Mouse (Mus musculus) megakaryocyte, embryonic 14.5 days (primary cell): ENCODE data around the gene Fez2. TPM values are rescaled to one million over a fixed set of nuclear protein-coding genes. Genes with fewer than 3 reads are reported as not detected.

Source experiments
- H3K27me3 ChIP-seq: replicated peaks from 2 replicates; pipeline ENCODE3; 2012; ENCODE audit warnings: inconsistent platforms
- H3K36me3 ChIP-seq: replicated peaks from 2 replicates; pipeline ENCODE3; 2012; ENCODE audit warnings: low read length, inconsistent platforms, mixed read lengths
- H3K4me1 ChIP-seq: 2 replicates; pipeline ENCODE4 v1.6.1; 2012; ENCODE audit warnings: inconsistent platforms
- H3K4me3 ChIP-seq: replicated peaks from 2 replicates; pipeline ENCODE3; 2012; ENCODE audit warnings: moderate library complexity, mild to moderate bottlenecking, inconsistent platforms
- H3K9me3 ChIP-seq: 2 replicates; pipeline ENCODE4 v1.6.1; 2012; ENCODE audit warnings: inconsistent platforms
- FLI1 ChIP-seq: IDR thresholded peaks from 2 replicates; pipeline ENCODE4 v1.6.1; 2012; ENCODE audit warnings: low read length, inconsistent platforms, mixed read lengths
- GATA1 ChIP-seq: IDR thresholded peaks from 3 replicates; pipeline ENCODE4 v1.6.1; 2012; ENCODE audit warnings: mixed read lengths, low read length, inconsistent platforms, borderline replicate concordance
- polyA plus RNA-seq: library from polyadenylated mRNA; stranded (reverse); fragments of >175 nt; gene quantifications from 2 replicates; pipeline ENCODE4 v1.2.3, GENCODE M21; 2012; ENCODE audit warnings: low replicate concordance; ENCODE audit not compliant: insufficient read depth

Fez2 gene
- polyA plus RNA-seq = 3.8 and 9.9 TPM in 2 replicates

DNA sequence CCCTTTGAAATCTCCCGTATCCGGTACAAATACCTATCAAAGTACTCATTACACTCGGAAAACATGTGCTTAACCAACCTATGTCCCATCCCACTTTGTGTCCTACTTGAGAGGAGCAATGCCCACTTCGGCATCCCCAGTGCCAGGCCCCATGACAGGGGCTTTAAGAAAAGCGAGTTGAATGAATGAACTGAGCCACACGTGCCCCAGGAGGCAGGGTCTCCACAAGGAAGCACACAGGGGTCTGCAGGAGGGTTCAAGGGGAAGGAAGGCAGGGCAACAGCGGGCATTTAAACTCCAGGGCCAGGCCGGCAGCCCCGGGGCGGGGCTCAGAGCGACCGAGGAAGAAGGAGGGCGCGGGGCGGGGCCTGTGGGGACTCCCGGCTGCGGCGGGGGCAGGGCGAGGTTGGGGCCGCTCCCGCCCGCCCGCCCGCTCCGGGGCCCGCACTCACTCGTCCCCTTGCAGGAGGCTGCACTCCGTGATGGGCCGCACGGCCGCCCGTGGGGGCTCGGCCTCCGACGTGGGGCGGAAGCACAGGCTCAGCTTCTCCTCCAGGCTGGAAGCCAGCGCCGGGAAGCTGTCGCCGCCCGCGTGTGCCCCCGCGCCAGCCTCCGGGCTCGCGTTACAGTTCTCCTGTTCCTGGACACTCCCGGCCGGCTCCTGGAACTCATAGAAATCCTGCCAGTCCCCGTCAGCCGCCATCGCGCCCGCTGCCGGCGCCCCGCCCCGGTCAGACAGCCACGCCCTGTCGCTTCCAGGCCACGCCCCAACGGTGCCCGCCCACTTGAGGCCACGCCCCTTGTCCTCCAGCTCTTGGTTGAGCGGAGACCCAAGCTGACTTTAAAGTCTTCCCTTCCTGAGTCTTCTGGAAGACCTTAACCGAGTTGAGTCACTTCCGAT is at the start of gene Fez2:
Gene Fez2 (minus strand): TSS at position 772 of the 901 bp plus-strand sequence.
- H3K36me3 ChIP-seq = peaks cover 6% of the 10 kb centered on the region
- peak within 1 kb of the TSS; percentile 97 for H3K4me3 ChIP-seq
- TF ChIP-seq FLI1 = no peak
- TF ChIP-seq GATA1 = no peak
- H3K9me3 ChIP-seq = no peaks in the 10 kb centered on the region
- H3K27me3 ChIP-seq = no peaks in the 10 kb centered on the region
- H3K4me1 ChIP-seq = peaks cover 61% of the 10 kb centered on the region

GRCm38 (mm10) chr17:78465500-78465899 is 47.5 kb upstream of the Fez2 start:
- no peak overlapping the region for H3K4me3 ChIP-seq
- TF ChIP-seq FLI1 = no peak
- no peak for TF ChIP-seq GATA1
- no peaks in the 10 kb centered on the region for H3K4me1 ChIP-seq
- peaks cover 5% of the 10 kb centered on the region for H3K27me3 ChIP-seq
- H3K9me3 ChIP-seq = peaks cover 11% of the 10 kb centered on the region
- no peaks in the 10 kb centered on the region for H3K36me3 ChIP-seq

GRCm38 (mm10) chr17:78465071-78465470 is 47.1 kb upstream of the Fez2 start:
- TF ChIP-seq FLI1 (no peak), GATA1 (no peak)
- H3K4me1 ChIP-seq = no peaks in the 10 kb centered on the region
- H3K9me3 ChIP-seq = peaks cover 14% of the 10 kb centered on the region
- no peaks in the 10 kb centered on the region for H3K36me3 ChIP-seq
- no peak overlapping the region for H3K4me3 ChIP-seq
- H3K27me3 ChIP-seq = peaks cover 5% of the 10 kb centered on the region

DNA sequence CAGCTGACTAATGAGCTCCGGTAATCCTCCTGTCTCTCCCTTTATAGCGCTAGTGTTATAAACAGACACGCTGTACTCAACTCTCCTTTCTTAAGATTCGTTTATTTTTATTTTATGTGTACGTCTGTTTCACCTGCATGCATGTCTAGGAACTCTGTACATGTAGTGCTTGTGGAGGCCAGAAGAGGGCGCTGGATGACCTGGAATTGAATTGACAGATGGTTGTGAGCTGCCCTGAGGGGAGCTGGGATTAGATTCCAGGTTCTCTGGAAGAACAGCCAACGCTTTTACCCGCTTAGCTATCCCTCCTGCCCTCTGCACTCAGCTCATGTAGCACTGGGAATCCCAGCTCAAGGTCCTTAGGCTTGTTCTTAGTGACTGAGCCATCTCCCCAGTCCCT is 42.2 kb upstream of the Fez2 start:
- TF ChIP-seq FLI1 (no peak), GATA1 (no peak)
- Histone ChIP-seq H3K4me3 (no peak overlapping the region), H3K4me1 (peaks cover 9% of the 10 kb centered on the region), H3K9me3 (peaks cover 15% of the 10 kb centered on the region), H3K27me3 (peaks cover 5% of the 10 kb centered on the region), H3K36me3 (no peaks in the 10 kb centered on the region)

DNA sequence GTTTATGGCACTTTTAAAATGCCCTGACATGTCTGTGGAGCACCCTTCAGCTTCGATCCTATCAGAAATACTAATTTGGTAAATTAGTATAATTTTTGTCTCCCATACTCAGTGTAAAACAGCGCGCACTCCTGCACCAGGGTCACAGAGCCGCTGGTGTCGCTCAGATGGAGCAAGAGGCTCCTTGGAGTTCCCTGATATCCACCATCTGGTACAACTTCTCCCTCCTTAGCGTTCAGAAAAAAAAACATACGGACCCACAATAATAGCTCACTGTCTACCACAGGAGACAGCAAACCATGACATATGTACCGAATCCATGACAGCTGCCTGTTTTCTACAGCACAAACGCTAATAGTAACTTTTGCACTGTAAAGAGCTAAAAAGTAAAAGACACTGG is 37.6 kb upstream of the Fez2 start:
- Histone ChIP-seq H3K9me3 (peaks cover 4% of the 10 kb centered on the region; the same call in 1 of the 2 replicates), H3K4me3 (no peak overlapping the region), H3K4me1 (peaks cover 41% of the 10 kb centered on the region), H3K36me3 (no peaks in the 10 kb centered on the region), H3K27me3 (no peaks in the 10 kb centered on the region)
- TF ChIP-seq FLI1 (no peak), GATA1 (no peak)

DNA sequence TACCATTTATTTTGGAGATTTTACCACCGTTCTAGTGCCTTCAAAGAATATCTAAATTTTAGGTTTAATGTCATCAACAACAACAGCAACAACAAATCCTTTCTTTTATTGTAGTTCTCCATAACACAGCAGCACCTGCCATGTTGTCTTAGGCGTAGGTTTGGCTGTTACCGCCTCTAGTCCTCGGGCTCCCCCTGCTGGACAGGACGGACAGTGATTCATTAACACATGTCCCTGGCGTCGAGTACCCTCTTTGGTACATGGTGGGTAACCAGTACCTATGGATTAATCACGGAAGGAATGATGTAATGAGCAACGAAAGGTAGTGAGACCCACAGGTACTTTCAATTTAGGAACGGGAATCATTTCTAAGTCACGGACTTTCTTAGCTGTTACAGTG is 37.2 kb upstream of the Fez2 start:
- H3K36me3 ChIP-seq = no peaks in the 10 kb centered on the region
- H3K27me3 ChIP-seq = no peaks in the 10 kb centered on the region
- peaks cover 45% of the 10 kb centered on the region for H3K4me1 ChIP-seq
- TF ChIP-seq GATA1 = no peak
- TF ChIP-seq FLI1 = no peak
- H3K9me3 ChIP-seq = peaks cover 1% of the 10 kb centered on the region; the same call in 1 of the 2 replicates
- H3K4me3 ChIP-seq = no peak overlapping the region

DNA sequence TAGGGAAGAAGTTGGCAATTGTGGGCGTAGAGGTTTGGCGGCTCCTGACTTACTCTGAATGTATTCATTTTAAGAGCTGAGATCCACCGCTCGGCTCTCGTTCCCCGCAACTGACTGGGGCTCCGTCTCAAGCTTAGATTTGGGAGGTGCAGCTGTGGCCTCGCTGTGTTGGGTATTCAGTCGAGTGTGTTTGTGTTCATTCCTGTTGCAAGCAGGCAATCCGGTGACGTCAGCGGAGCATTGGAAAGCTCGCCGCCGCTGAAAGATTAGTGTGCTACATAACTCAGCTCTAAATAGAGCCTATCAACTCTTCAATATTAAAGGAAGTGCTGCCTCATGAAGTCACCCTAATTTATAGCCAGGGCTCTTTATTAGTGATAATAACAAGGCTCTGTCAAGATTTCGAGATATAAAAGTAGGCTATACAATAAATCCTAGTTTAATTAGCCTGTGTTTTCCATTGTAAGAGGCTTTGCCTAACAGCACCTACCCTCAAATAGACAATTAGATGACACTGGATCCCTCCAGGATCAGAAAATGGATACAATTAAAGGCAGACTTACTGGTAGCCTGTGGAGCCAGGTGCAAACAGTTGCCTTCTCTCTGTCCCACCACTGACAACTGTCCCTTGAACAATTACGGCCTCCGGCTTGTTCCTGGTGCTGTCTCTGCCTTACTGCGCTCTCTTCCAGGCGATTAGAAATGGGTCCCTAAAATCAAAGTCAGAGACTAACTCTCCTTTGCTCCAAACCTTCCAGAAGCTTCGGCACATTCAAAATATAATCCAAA is 36.4 kb upstream of the Fez2 start:
- no peak overlapping the region for H3K4me3 ChIP-seq
- TF ChIP-seq GATA1 = no peak
- TF ChIP-seq FLI1 = no peak
- H3K9me3 ChIP-seq = no peaks in the 10 kb centered on the region
- peaks cover 53% of the 10 kb centered on the region for H3K4me1 ChIP-seq
- H3K27me3 ChIP-seq = no peaks in the 10 kb centered on the region
- H3K36me3 ChIP-seq = no peaks in the 10 kb centered on the region

DNA sequence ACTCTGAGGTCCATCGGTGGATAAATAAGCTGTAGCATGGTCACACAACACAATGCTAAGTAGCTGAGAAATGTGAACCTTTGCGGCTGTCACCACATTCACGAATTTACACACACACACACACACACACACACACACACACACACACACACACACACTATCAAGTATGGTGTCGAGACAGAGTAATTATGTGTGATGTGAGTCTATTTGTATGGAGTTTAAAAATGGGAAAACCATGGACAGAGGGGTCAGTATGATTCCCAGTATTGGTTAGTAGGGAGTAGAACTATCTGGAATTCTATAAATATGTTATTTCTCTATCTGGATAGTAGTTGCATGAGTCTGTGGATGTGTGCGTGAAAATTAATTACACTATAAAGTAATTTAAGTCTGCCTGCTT is 35.6 kb upstream of the Fez2 start:
- Histone ChIP-seq H3K4me1 (peaks cover 56% of the 10 kb centered on the region), H3K4me3 (no peak overlapping the region), H3K9me3 (no peaks in the 10 kb centered on the region), H3K36me3 (no peaks in the 10 kb centered on the region), H3K27me3 (no peaks in the 10 kb centered on the region)
- TF ChIP-seq FLI1 (no peak), GATA1 (no peak)

GRCm38 (mm10) chr17:78451886-78452285 is 33.9 kb upstream of the Fez2 start:
- Histone ChIP-seq H3K4me1 (peaks cover 55% of the 10 kb centered on the region), H3K4me3 (no peak overlapping the region), H3K36me3 (no peaks in the 10 kb centered on the region), H3K9me3 (no peaks in the 10 kb centered on the region), H3K27me3 (no peaks in the 10 kb centered on the region)
- TF ChIP-seq FLI1 (no peak), GATA1 (no peak)

GRCm38 (mm10) chr17:78451332-78451793 is 33.4 kb upstream of the Fez2 start:
- Histone ChIP-seq H3K4me1 (peaks cover 54% of the 10 kb centered on the region), H3K9me3 (no peaks in the 10 kb centered on the region), H3K4me3 (peak overlapping the region; percentile 73), H3K36me3 (no peaks in the 10 kb centered on the region), H3K27me3 (no peaks in the 10 kb centered on the region)
- TF ChIP-seq FLI1 (no peak), GATA1 (no peak)
